In genomic region chr1:58445143-58445722, GRCm38 (mm10) we compare ENCODE assay signal across 8 mouse cellular contexts. TPM values are rescaled to one million over a fixed set of nuclear protein-coding genes. Genes with fewer than 3 reads are reported as not detected.
A peak's percentile ranks its signal among the peaks of the same experiment; 100 is the strongest.
DNase-seq lines count a peak whose midpoint lies in the region; ATAC-seq lines count a peak whose summit lies in the region.

Gene Nif3l1, plus strand, starts transcription at chr1:58445151.
Gene Ppil3, minus strand, starts transcription at chr1:58445486.

- H3K27ac ChIP-seq in brown adipose tissue, adult 24 weeks (replicated peaks; ENCODE audit: low read depth, low read length), result peak within 1 kb of the TSS; percentile 79
- peak within 1 kb of the TSS; percentile 94 for H3K27ac ChIP-seq in heart, embryonic 13.5 days (replicated peaks)
- H3K27ac ChIP-seq in liver, embryonic 12.5 days, result peak within 1 kb of the TSS; percentile 85
- peak within 1 kb of the TSS; percentile 94 for H3K27ac ChIP-seq in stomach, embryonic 15.5 days

- H3K9ac ChIP-seq in heart, embryonic 13.5 days, result peak within 1 kb of the TSS; percentile 86
- H3K9ac ChIP-seq in liver, embryonic 12.5 days, result peak within 1 kb of the TSS; percentile 80
- H3K9ac ChIP-seq in stomach, embryonic 15.5 days, result peak within 1 kb of the TSS; percentile 75

- H3K36me3 ChIP-seq in heart, embryonic 13.5 days, result peaks cover 41% of the 10 kb centered on the region
- peaks cover 46% of the 10 kb centered on the region for H3K36me3 ChIP-seq in liver, embryonic 12.5 days
- H3K36me3 ChIP-seq in stomach, embryonic 15.5 days, result peaks cover 16% of the 10 kb centered on the region

- H3K4me1 ChIP-seq in brown adipose tissue, adult 24 weeks (ENCODE audit: control insufficient read depth, insufficient read depth, insufficient read length, low read length), result peaks cover 8% of the 10 kb centered on the region; the same call in 1 of the 2 replicates
- H3K4me1 ChIP-seq in heart, embryonic 13.5 days, result peaks cover 28% of the 10 kb centered on the region
- peaks cover 42% of the 10 kb centered on the region for H3K4me1 ChIP-seq in liver, embryonic 12.5 days
- peaks cover 13% of the 10 kb centered on the region; the same call in 1 of the 2 replicates for H3K4me1 ChIP-seq in stomach, embryonic 15.5 days

- peak; percentile 88 for ATAC-seq in heart, embryonic 13.5 days (ENCODE audit: extremely low read depth, insufficient number of reproducible peaks, low FRiP score, low TSS enrichment)
- ATAC-seq in liver, embryonic 12.5 days, result peak; percentile 90
- peak; percentile 95 for ATAC-seq in stomach, embryonic 15.5 days (ENCODE audit: insufficient read depth, low FRiP score, low read depth)

- WGBS in heart, embryonic 13.5 days, result under 1% methylated on average over 33 of the region's 33 CpGs
- under 1% methylated on average over 33 of the region's 33 CpGs for WGBS in liver, embryonic 12.5 days (ENCODE audit: insufficient replicate concordance)
- WGBS in stomach, embryonic 15.5 days, result under 1% methylated on average over 33 of the region's 33 CpGs

- H3K9me3 ChIP-seq in heart, embryonic 13.5 days, result no peaks in the 10 kb centered on the region
- H3K9me3 ChIP-seq in liver, embryonic 12.5 days (replicated peaks), result no peaks in the 10 kb centered on the region
- no peaks in the 10 kb centered on the region for H3K9me3 ChIP-seq in stomach, embryonic 15.5 days

- no peaks in the 10 kb centered on the region for H3K27me3 ChIP-seq in heart, embryonic 13.5 days (replicated peaks)
- H3K27me3 ChIP-seq in liver, embryonic 12.5 days (replicated peaks), result no peaks in the 10 kb centered on the region
- no peaks in the 10 kb centered on the region for H3K27me3 ChIP-seq in stomach, embryonic 15.5 days (replicated peaks)

- H3K4me3 ChIP-seq in brown adipose tissue, adult 24 weeks (ENCODE audit: insufficient read depth, low read depth, low read length), result peak within 1 kb of the TSS; percentile 70
- peak within 1 kb of the TSS; percentile 77 for H3K4me3 ChIP-seq in heart, embryonic 13.5 days
- peak within 1 kb of the TSS; percentile 76 for H3K4me3 ChIP-seq in liver, embryonic 12.5 days
- peak within 1 kb of the TSS; percentile 73 for H3K4me3 ChIP-seq in stomach, embryonic 15.5 days (replicated peaks)

- H3K4me2 ChIP-seq in heart, embryonic 13.5 days, result peak within 1 kb of the TSS; percentile 79
- peak within 1 kb of the TSS; percentile 84 for H3K4me2 ChIP-seq in liver, embryonic 12.5 days
- H3K4me2 ChIP-seq in stomach, embryonic 15.5 days, result peak within 1 kb of the TSS; percentile 68

- peak; percentile 88 for DNase-seq in CD4-positive, CD25-positive, alpha-beta regulatory T cell, adult 2 months (ENCODE audit: low read depth, low spot score)
- peak; percentile 66 for DNase-seq in fat pad, adult 2 months (ENCODE audit: extremely low read depth, low read depth, low spot score)
- DNase-seq in kidney, postnatal 10 days, result peak; percentile 88
- DNase-seq in natural killer cell, adult 2 months (ENCODE audit: low spot score in 2 of 2), result peak; percentile 76 to 84

RNA-seq across cellular contexts. Expression of gene Nif3l1, which starts in this region (rescaled TPM):
- polyA plus RNA-seq in brown adipose tissue, adult 24 weeks (2012; ENCODE audit: insufficient read depth, insufficient read length, missing spikeins), result 15.8 and 24.4 TPM in 2 replicates
- polyA plus RNA-seq in heart, embryonic 13.5 days (2015; fragmentation: Nextera tagmentation; extraction: Ambion mirVana), result 28.9 and 30.2 TPM in 2 replicates
- polyA plus RNA-seq in liver, embryonic 12.5 days (2016; fragmentation: Nextera tagmentation; extraction: Ambion mirVana), result 25.2 TPM in 2 replicates
- polyA plus RNA-seq in stomach, embryonic 15.5 days (2015; fragmentation: Nextera tagmentation; extraction: Ambion mirVana), result 36.8 and 40.0 TPM in 2 replicates

RNA-seq across cellular contexts. Expression of gene Ppil3, which starts in this region (rescaled TPM):
- polyA plus RNA-seq in brown adipose tissue, adult 24 weeks (2012; ENCODE audit: insufficient read depth, insufficient read length, missing spikeins), result 28.6 and 41.0 TPM in 2 replicates
- 30.9 and 37.9 TPM in 2 replicates for polyA plus RNA-seq in heart, embryonic 13.5 days (2015; fragmentation: Nextera tagmentation; extraction: Ambion mirVana)
- 34.0 and 39.9 TPM in 2 replicates for polyA plus RNA-seq in liver, embryonic 12.5 days (2016; fragmentation: Nextera tagmentation; extraction: Ambion mirVana)
- polyA plus RNA-seq in stomach, embryonic 15.5 days (2015; fragmentation: Nextera tagmentation; extraction: Ambion mirVana), result 49.1 and 49.4 TPM in 2 replicates

Comparison
In these comparisons a context has a peak if more than half of its experiments do, and no peak if none do; other contexts are left out.
1. Peak in every context shown above with its lines: DNase-seq, ATAC-seq, H3K4me3 ChIP-seq and H3K27ac ChIP-seq.